Mouse (Mus musculus) lung, embryonic 14.5 days (tissue): ENCODE measurements at regions not wholly inside any gene's neighbourhood (a gene's known extent, or its start where the extent isn't known, plus 50 kb on each side); places are given as distances from the start of the nearest gene placed in this dataset.

Source experiments
- ATAC-seq: fragments of 200-750 bp; cut with Nextera tagmentation; 2 replicates; pipeline ENCODE4 v1.8.0; 2017; ENCODE audit warnings: mild to moderate bottlenecking, moderate TSS enrichment, moderate library complexity; ENCODE audit not compliant: insufficient read depth
- DNase-seq: peaks from one replicate; pipeline ENCODE4 v3.0.0-alpha.2; 2015
- H3K27ac ChIP-seq: fragments of 300-500 bp; sonication (generic); 2 replicates; pipeline ENCODE4 v1.5.1; 2014; ENCODE audit warnings: low read depth, mild to moderate bottlenecking, moderate library complexity
- H3K27me3 ChIP-seq: fragments of 300-500 bp; sonication (generic); 2 replicates; pipeline ENCODE4 v1.6.1; 2014; ENCODE audit warnings: low read length, control low read depth; ENCODE audit not compliant: insufficient read depth
- H3K36me3 ChIP-seq: fragments of 300-500 bp; sonication (generic); 2 replicates; pipeline ENCODE4 v1.6.1; 2014; ENCODE audit warnings: control low read depth; ENCODE audit not compliant: insufficient read depth
- H3K4me1 ChIP-seq: fragments of 300-500 bp; sonication (generic); 2 replicates; pipeline ENCODE4 v1.6.1; 2014; ENCODE audit warnings: antibody characterized with exemption, control low read depth; ENCODE audit not compliant: insufficient read depth
- H3K4me2 ChIP-seq: fragments of 300-500 bp; sonication (generic); 2 replicates; pipeline ENCODE4 v1.6.1; 2014; ENCODE audit warnings: mild to moderate bottlenecking
- H3K4me3 ChIP-seq: fragments of 300-500 bp; sonication (generic); 2 replicates; pipeline ENCODE4 v1.5.1; 2014; ENCODE audit warnings: low read depth, low read length
- H3K9ac ChIP-seq: fragments of 300-500 bp; sonication (generic); 2 replicates; pipeline ENCODE4 v1.6.1; 2014
- H3K9me3 ChIP-seq: fragments of 300-500 bp; sonication (generic); 2 replicates; pipeline ENCODE4 v1.6.1; 2016; ENCODE audit warnings: low read depth, low read length, control low read depth
- CTCF ChIP-seq: IDR thresholded peaks from 2 replicates; pipeline ENCODE4 v1.5.1; 2016; ENCODE audit warnings: antibody characterized with exemption, low read depth
- WGBS: fragments of 180-500 bp; shearing (Covaris S2); extraction: QIAGEN DNeasy Blood & Tissue Kit; methylation state at CpG from one replicate; pipeline ENCODE4 v1.1.7; 2014; 5-methylcytosine and 5-hydroxymethylcytosine counted together

DNA sequence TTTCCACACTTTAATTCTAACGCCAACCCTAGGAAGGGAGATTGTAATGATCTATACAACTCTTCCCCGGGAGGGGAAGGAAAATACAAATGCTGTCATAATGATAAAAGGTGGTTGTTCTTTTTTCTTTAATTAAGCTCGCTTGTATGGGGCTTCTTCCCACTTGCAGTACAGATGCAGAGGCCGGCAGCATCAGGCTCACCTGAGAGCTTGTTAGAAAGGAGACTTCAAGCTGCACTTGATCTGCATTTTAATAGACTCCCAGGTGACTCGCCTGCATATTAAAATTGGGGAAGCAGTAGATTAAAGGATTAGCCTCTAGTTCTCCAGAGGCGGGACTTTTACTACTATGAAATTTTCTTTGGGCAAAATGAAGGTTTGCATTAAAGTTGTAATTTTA is 140.8 kb upstream of the Ogfrl1 start:
- no peak overlapping the region for H3K9ac ChIP-seq

GRCm38 (mm10) chr1:23540594-23540993 is 143.0 kb upstream of the Ogfrl1 start:
- H3K4me3 ChIP-seq, result no peak overlapping the region
- H3K4me2 ChIP-seq, result no peak overlapping the region
- ATAC-seq (no peak), DNase-seq (no peak)
- no peaks in the 10 kb centered on the region for H3K36me3 ChIP-seq
- H3K27me3 ChIP-seq, result no peaks in the 10 kb centered on the region
- WGBS, result 61% methylated on average over 7 of the region's 7 CpGs
- no peak overlapping the region for H3K27ac ChIP-seq
- no peak overlapping the region for H3K9ac ChIP-seq
- no peak for TF ChIP-seq CTCF
- H3K9me3 ChIP-seq, result no peaks in the 10 kb centered on the region
- no peaks in the 10 kb centered on the region for H3K4me1 ChIP-seq

More for the DNA sequence above, 140.8 kb upstream of the Ogfrl1 start:
- H3K4me1 ChIP-seq, result no peaks in the 10 kb centered on the region
- H3K36me3 ChIP-seq, result no peaks in the 10 kb centered on the region
- H3K9me3 ChIP-seq, result no peaks in the 10 kb centered on the region
- no peak for DNase-seq
- H3K27ac ChIP-seq, result no peak overlapping the region
- no peak for TF ChIP-seq CTCF
- H3K4me2 ChIP-seq, result no peak overlapping the region
- no peak overlapping the region for H3K4me3 ChIP-seq
- WGBS, result 44% methylated on average over 6 of the region's 6 CpGs
- H3K27me3 ChIP-seq, result no peaks in the 10 kb centered on the region
- ATAC-seq, result no peak

GRCm38 (mm10) chr1:23555794-23556193 is 158.2 kb upstream of the Ogfrl1 start:
- H3K9me3 ChIP-seq, result no peaks in the 10 kb centered on the region

GRCm38 (mm10) chr1:23568106-23568505 is 170.5 kb upstream of the Ogfrl1 start:
- DNase-seq (no peak), ATAC-seq (no peak)
- no peak overlapping the region for H3K4me3 ChIP-seq
- H3K27ac ChIP-seq, result no peak overlapping the region
- no peaks in the 10 kb centered on the region for H3K9me3 ChIP-seq
- H3K4me1 ChIP-seq, result no peaks in the 10 kb centered on the region
- 85% methylated on average over 5 of the region's 5 CpGs for WGBS
- H3K27me3 ChIP-seq, result no peaks in the 10 kb centered on the region
- no peak overlapping the region for H3K9ac ChIP-seq
- no peak for TF ChIP-seq CTCF
- H3K4me2 ChIP-seq, result no peak overlapping the region
- H3K36me3 ChIP-seq, result no peaks in the 10 kb centered on the region

More at GRCm38 (mm10) chr1:23555794-23556193, 158.2 kb upstream of the Ogfrl1 start:
- no peak overlapping the region for H3K4me3 ChIP-seq
- 68% methylated on average over 3 of the region's 3 CpGs for WGBS
- no peak for ATAC-seq
- TF ChIP-seq CTCF, result no peak
- no peaks in the 10 kb centered on the region for H3K27me3 ChIP-seq
- H3K4me2 ChIP-seq, result no peak overlapping the region
- H3K27ac ChIP-seq, result no peak overlapping the region
- H3K36me3 ChIP-seq, result no peaks in the 10 kb centered on the region
- no peak overlapping the region for H3K9ac ChIP-seq
- no peaks in the 10 kb centered on the region for H3K4me1 ChIP-seq
- DNase-seq, result no peak

DNA sequence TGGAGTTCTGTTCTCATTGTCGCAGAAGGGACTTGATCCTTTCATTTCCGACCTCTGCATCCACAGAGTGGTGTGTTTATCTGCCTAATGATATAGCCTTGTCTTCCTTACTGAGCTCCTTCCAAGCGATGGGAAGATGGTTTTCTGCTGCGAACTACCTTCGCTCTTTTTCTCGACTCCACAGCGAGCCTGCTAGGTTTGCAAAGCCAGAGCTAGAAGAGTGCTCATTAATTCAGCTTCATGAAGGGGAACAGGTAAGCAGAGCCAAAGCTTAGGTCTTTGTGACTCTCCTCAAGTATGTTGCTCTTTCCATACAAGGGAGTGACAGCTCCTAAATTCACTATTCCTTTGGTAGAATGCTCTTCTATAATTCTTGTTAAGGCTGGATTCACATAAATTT is 176.9 kb upstream of the Ogfrl1 start:
- no peak for TF ChIP-seq CTCF

GRCm38 (mm10) chr1:23575005-23575404 is 177.4 kb upstream of the Ogfrl1 start:
- H3K4me3 ChIP-seq, result no peak overlapping the region
- H3K9ac ChIP-seq, result no peak overlapping the region
- no peaks in the 10 kb centered on the region for H3K9me3 ChIP-seq
- TF ChIP-seq CTCF, result no peak
- no peaks in the 10 kb centered on the region for H3K4me1 ChIP-seq
- no peak overlapping the region for H3K27ac ChIP-seq
- DNase-seq (no peak), ATAC-seq (no peak)
- H3K4me2 ChIP-seq, result no peak overlapping the region
- no peaks in the 10 kb centered on the region for H3K36me3 ChIP-seq
- H3K27me3 ChIP-seq, result no peaks in the 10 kb centered on the region

More for the DNA sequence above, 176.9 kb upstream of the Ogfrl1 start:
- no peak overlapping the region for H3K4me2 ChIP-seq
- H3K27ac ChIP-seq, result no peak overlapping the region
- no peak overlapping the region for H3K4me3 ChIP-seq
- H3K4me1 ChIP-seq, result no peaks in the 10 kb centered on the region
- H3K27me3 ChIP-seq, result no peaks in the 10 kb centered on the region
- H3K36me3 ChIP-seq, result no peaks in the 10 kb centered on the region
- 77% methylated on average over 7 of the region's 7 CpGs for WGBS
- ATAC-seq (no peak), DNase-seq (no peak)
- H3K9me3 ChIP-seq, result no peaks in the 10 kb centered on the region
- H3K9ac ChIP-seq, result no peak overlapping the region

DNA sequence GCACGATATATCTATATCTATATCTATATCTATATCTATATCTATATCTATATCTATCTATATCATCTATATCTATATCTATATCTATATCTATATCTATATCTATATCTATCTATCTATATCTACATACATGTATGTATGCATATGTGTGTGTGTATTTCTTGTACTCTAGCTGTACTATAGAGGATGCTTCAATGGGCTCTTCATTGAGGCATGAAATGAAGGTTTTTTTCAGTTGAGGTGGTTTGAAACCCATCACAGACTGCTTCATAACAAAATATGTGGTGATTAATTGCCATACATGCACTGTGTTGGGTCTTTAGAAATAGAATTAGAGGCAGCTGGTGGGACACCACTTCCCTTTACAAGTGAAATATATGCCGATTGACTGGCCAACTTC is 177.9 kb upstream of the Ogfrl1 start:
- no peak for TF ChIP-seq CTCF
- Histone ChIP-seq H3K4me3 (no peak overlapping the region), H3K4me1 (no peaks in the 10 kb centered on the region), H3K9ac (no peak overlapping the region), H3K27me3 (no peaks in the 10 kb centered on the region), H3K9me3 (no peaks in the 10 kb centered on the region), H3K36me3 (no peaks in the 10 kb centered on the region), H3K4me2 (no peak overlapping the region), H3K27ac (no peak overlapping the region)
- 87% methylated on average over 2 of the region's 2 CpGs for WGBS
- ATAC-seq (no peak), DNase-seq (no peak)

DNA sequence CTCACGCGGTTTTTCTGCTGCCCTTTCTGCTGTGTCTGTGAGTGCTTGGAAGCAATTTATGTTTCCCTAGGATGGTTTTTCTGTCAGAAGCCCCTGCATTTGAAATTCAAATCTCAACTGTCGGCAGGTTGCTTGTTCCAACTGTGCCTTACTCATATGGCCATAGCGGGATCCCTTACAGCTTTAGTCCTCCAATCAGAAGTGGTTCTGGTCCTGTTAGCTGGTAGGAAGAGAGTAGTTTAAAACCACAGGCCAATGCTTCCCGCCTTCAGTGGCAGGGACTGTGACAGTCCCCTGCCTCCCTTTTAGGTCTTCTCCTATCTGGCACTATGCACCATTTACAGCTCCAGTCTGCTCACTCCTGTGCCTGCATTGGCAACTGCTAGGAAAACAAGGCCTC is 178.6 kb upstream of the Ogfrl1 start:
- 61% methylated on average over 5 of the region's 5 CpGs for WGBS
- no peaks in the 10 kb centered on the region for H3K9me3 ChIP-seq
- no peaks in the 10 kb centered on the region for H3K4me1 ChIP-seq
- no peak for DNase-seq
- no peaks in the 10 kb centered on the region for H3K27me3 ChIP-seq
- no peak overlapping the region for H3K27ac ChIP-seq
- no peak for TF ChIP-seq CTCF
- no peak overlapping the region for H3K9ac ChIP-seq
- H3K36me3 ChIP-seq, result no peaks in the 10 kb centered on the region
- ATAC-seq, result no peak
- no peak overlapping the region for H3K4me2 ChIP-seq
- H3K4me3 ChIP-seq, result no peak overlapping the region
